Mouse (Mus musculus): ENCODE measurements around the gene Trim14. TPM values are rescaled to one million over a fixed set of nuclear protein-coding genes. Genes with fewer than 3 reads are reported as not detected.

Trim14 gene
- polyA plus RNA-seq, 1 experiment from 2014 or later: 1.7 TPM

GRCm38 (mm10) chr4:46507736-46508460, 28.0 kb downstream of the Trim14 start:
- Histone ChIP-seq H3K9me3 (replicated peaks) (no peaks in the 10 kb centered on the region), H3K4me1 (peaks cover 6% of the 10 kb centered on the region; the same call in 1 of the 2 replicates), H3K4me3 (peak overlapping the region; percentile 67; the same call in 1 of the 2 replicates), H3K27me3 (peaks cover 18% of the 10 kb centered on the region), H3K4me2 (replicated peaks) (peak overlapping the region; percentile 85), H3K36me3 (peaks cover 5% of the 10 kb centered on the region; the same call in 1 of the 2 replicates), H3K9ac (no peak overlapping the region), H3K27ac (no peak overlapping the region)
- 11% methylated on average over 16 of the region's 16 CpGs for WGBS
- ATAC-seq (ENCODE audit: low FRiP score): peak; percentile 43; the same call in 1 of the 2 replicates

GRCm38 (mm10) chr4:46506801-46507610, 28.9 kb downstream of the Trim14 start:
- Histone ChIP-seq H3K9ac (peak overlapping the region; percentile 70), H3K27me3 (peaks cover 18% of the 10 kb centered on the region), H3K4me1 (peaks cover 11% of the 10 kb centered on the region; the same call in 1 of the 2 replicates), H3K27ac (peak overlapping the region; percentile 66; the same call in 1 of the 2 replicates), H3K4me2 (replicated peaks) (peak overlapping the region; percentile 85), H3K4me3 (peak overlapping the region; percentile 67), H3K9me3 (replicated peaks) (no peaks in the 10 kb centered on the region), H3K36me3 (peaks cover 13% of the 10 kb centered on the region)
- peak; percentile 96 for ATAC-seq (ENCODE audit: low FRiP score)
- under 1% methylated on average over 94 of the region's 94 CpGs for WGBS

DNA sequence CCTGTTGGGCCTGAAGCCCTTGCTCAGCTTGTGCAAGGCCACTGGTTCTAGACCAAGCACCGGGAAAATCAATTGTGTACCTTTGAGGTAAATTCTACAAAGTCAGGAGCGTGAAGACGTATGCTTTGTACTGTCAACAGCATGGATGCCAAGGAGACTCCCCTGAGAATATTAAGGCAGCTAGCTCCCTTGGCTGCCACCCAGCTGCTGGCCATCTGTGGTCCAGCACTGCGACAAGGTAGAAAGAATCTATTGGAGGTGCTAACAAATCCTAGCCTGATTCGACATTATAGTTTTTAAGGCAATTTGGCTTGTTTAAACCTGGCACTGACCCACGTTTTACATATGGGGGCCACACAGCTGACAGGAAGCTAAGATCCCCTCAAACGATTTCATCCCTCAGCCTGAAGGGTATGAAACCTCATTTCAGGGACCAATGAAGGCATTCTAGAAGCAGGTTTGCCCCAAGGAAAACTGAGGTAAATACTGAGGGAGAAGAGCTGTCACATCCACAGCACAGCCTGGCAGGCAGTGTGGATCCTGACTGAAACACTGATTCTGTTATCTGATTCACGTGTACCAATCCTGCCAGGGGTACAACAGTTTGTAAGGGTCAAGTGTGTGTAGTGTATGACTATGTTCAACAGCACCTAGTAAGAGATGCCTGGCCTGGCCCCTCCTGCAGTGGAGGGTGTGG, 30.4 kb downstream of the Trim14 start:
- 62% methylated on average over 8 of the region's 8 CpGs for WGBS
- no peak overlapping the region for H3K4me3 ChIP-seq
- no peak overlapping the region for H3K4me2 ChIP-seq (replicated peaks)
- peaks cover 25% of the 10 kb centered on the region for H3K36me3 ChIP-seq
- H3K27me3 ChIP-seq: peaks cover 28% of the 10 kb centered on the region
- no peak for ATAC-seq (ENCODE audit: low FRiP score)
- no peak overlapping the region for H3K27ac ChIP-seq
- no peaks in the 10 kb centered on the region for H3K9me3 ChIP-seq (replicated peaks)
- peaks cover 11% of the 10 kb centered on the region; the same call in 1 of the 2 replicates for H3K4me1 ChIP-seq
- no peak overlapping the region for H3K9ac ChIP-seq

DNA sequence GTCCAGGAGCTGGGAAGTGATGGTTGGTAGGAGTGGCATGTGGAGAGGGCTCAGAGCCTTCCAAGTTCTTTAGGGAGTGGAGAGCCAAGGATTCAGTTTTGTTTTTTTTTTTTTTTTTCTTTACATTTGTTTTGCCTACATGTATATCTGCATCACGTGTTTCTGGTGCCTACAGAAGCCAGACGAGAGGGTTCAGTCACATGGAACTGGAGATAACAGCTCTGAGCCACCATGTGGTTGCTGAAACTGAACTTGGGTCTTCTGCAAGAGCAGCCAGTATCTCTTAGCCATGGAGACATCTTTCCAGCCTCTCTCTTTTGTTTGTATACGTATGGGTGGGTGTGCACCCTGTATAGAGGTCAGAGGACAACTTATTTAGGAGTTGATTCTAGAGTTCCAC, 32.1 kb downstream of the Trim14 start:
- Histone ChIP-seq H3K36me3 (peaks cover 32% of the 10 kb centered on the region), H3K9me3 (replicated peaks) (no peaks in the 10 kb centered on the region), H3K4me1 (peaks cover 11% of the 10 kb centered on the region; the same call in 1 of the 2 replicates), H3K4me2 (replicated peaks) (no peak overlapping the region), H3K9ac (no peak overlapping the region), H3K27ac (no peak overlapping the region), H3K4me3 (no peak overlapping the region), H3K27me3 (peaks cover 33% of the 10 kb centered on the region)
- WGBS: 72% methylated on average over 3 of the region's 3 CpGs
- ATAC-seq (ENCODE audit: low FRiP score): no peak

- Histone ChIP-seq H3K9me3 (replicated peaks) (no peaks in the 10 kb centered on the region), H3K9ac (no peak overlapping the region), H3K4me3 (no peak overlapping the region), H3K36me3 (peaks cover 32% of the 10 kb centered on the region), H3K27ac (no peak overlapping the region), H3K4me2 (replicated peaks) (no peak overlapping the region), H3K27me3 (peaks cover 33% of the 10 kb centered on the region), H3K4me1 (peaks cover 11% of the 10 kb centered on the region; the same call in 1 of the 2 replicates)
- ATAC-seq (ENCODE audit: low FRiP score): no peak
- WGBS: 61% methylated on average over 16 of the region's 16 CpGs
Measured at GRCm38 (mm10) chr4:46502606-46503502, 33.1 kb downstream of the Trim14 start.

- Histone ChIP-seq H3K4me2 (replicated peaks) (no peak overlapping the region), H3K27me3 (peaks cover 15% of the 10 kb centered on the region), H3K9me3 (replicated peaks) (no peaks in the 10 kb centered on the region), H3K27ac (no peak overlapping the region), H3K9ac (no peak overlapping the region), H3K4me3 (no peak overlapping the region), H3K4me1 (peaks cover 4% of the 10 kb centered on the region; the same call in 1 of the 2 replicates), H3K36me3 (peaks cover 50% of the 10 kb centered on the region)
- WGBS: 18% methylated on average over 4 of the region's 4 CpGs
- no peak for ATAC-seq (ENCODE audit: low FRiP score)
Measured at GRCm38 (mm10) chr4:46498976-46499375, 37.0 kb downstream of the Trim14 start.

DNA sequence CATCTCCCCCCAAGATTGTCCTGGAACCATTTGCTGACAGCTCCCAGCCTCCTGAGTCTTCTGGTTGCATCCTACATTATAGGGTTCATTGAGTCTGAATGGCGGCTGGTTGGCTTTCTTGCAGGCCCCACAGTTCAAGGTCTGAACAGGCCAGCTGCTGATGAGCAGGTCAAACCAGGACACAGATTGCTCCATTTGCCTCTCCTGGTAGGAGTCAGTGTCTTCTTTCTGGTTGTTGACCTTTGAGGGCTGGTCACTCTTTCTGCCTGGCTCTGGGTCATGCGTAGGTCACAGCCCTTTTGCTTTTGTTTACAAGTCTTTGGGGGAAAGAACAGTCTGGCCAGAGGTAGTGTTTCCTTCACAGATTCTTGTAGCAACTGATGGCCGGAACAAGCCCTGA, 37.4 kb downstream of the Trim14 start:
- 44% methylated on average over 3 of the region's 3 CpGs for WGBS
- Histone ChIP-seq H3K27me3 (peaks cover 15% of the 10 kb centered on the region), H3K4me2 (replicated peaks) (no peak overlapping the region), H3K4me3 (no peak overlapping the region), H3K4me1 (peaks cover 4% of the 10 kb centered on the region; the same call in 1 of the 2 replicates), H3K9ac (no peak overlapping the region), H3K27ac (no peak overlapping the region), H3K9me3 (replicated peaks) (no peaks in the 10 kb centered on the region), H3K36me3 (peaks cover 52% of the 10 kb centered on the region)
- no peak for ATAC-seq (ENCODE audit: low FRiP score)

GRCm38 (mm10) chr4:46497286-46497892, 38.6 kb downstream of the Trim14 start:
- H3K27ac ChIP-seq: no peak overlapping the region
- H3K27me3 ChIP-seq: peaks cover 15% of the 10 kb centered on the region
- ATAC-seq (ENCODE audit: low FRiP score): no peak
- H3K9me3 ChIP-seq (replicated peaks): no peaks in the 10 kb centered on the region
- no peak overlapping the region for H3K9ac ChIP-seq
- no peak overlapping the region for H3K4me3 ChIP-seq
- 50% methylated on average over 4 of the region's 4 CpGs for WGBS
- H3K4me1 ChIP-seq: no peaks in the 10 kb centered on the region
- peaks cover 55% of the 10 kb centered on the region for H3K36me3 ChIP-seq
- no peak overlapping the region for H3K4me2 ChIP-seq (replicated peaks)

- Histone ChIP-seq H3K36me3 (peaks cover 44% of the 10 kb centered on the region), H3K4me3 (no peak overlapping the region), H3K27ac (no peak overlapping the region), H3K4me2 (replicated peaks) (no peak overlapping the region), H3K9me3 (replicated peaks) (no peaks in the 10 kb centered on the region), H3K9ac (0 out of 2 replicates have a peak overlapping the region, but pooled peaks have one; percentile 11), H3K4me1 (no peaks in the 10 kb centered on the region), H3K27me3 (peaks cover 5% of the 10 kb centered on the region; the same call in 1 of the 2 replicates)
- ATAC-seq (ENCODE audit: low FRiP score): no peak
- WGBS: 89% methylated on average over 12 of the region's 12 CpGs
Measured at GRCm38 (mm10) chr4:46495543-46495942, 40.4 kb downstream of the Trim14 start.

DNA sequence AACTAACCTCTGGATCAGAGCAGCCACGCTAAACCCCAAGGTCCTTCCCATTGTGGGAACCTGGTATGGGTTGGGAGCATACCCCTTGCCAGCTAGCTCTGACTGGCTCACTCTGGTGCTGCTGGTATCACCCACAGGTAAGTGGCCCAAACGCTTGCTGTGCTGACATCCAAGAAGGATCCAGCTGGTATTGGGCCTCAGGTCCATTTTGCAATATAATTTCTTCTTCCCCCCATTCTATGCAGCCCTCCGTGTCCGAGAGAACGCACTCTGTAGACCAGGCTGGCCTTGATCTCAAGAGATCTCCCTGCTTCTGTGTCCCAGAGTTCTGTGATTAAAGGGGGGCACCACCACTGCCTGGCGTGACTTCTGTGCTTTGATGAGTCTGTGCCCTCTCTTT, 42.9 kb downstream of the Trim14 start:
- H3K9ac ChIP-seq: no peak overlapping the region
- no peak overlapping the region for H3K27ac ChIP-seq
- no peak for ATAC-seq (ENCODE audit: low FRiP score)
- no peak overlapping the region for H3K4me2 ChIP-seq (replicated peaks)
- 98% methylated on average over 6 of the region's 6 CpGs for WGBS
- no peak overlapping the region for H3K4me3 ChIP-seq
- peaks cover 37% of the 10 kb centered on the region for H3K36me3 ChIP-seq
- H3K4me1 ChIP-seq: peaks cover 6% of the 10 kb centered on the region
- H3K27me3 ChIP-seq: no peaks in the 10 kb centered on the region
- no peaks in the 10 kb centered on the region for H3K9me3 ChIP-seq (replicated peaks)

All from hindbrain, embryonic 12.5 days (tissue).